Mouse (Mus musculus) megakaryocyte, embryonic 14.5 days (primary cell): ENCODE data around the gene Shld2.

Experiments
- FLI1 ChIP-seq: IDR thresholded peaks from 2 replicates; pipeline ENCODE4 v1.6.1; 2012; ENCODE audit warnings: low read length, inconsistent platforms, mixed read lengths
- GATA1 ChIP-seq: IDR thresholded peaks from 3 replicates; pipeline ENCODE4 v1.6.1; 2012; ENCODE audit warnings: mixed read lengths, low read length, inconsistent platforms, borderline replicate concordance

DNA sequence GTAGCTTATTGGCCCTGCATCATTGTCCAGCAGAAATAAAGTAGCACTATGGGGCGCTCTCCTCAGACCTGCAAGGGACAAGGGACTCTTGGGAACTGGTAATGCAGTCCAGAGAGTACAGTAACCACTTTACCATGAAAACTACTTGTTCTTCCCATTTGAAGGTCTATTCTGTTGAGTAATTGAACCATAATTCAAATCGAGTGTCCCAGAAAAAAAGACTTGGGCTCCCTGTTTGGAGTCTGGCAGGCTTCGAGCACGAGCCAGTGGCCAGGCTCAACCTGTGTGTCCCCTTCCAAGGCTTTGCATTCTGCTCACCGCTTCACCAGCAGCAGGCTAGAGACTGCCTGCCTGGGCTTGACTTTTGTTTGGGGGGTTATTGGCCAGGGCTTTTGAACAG, 34.1 kb upstream of the Shld2 start:
- TF ChIP-seq GATA1, result no peak
- TF ChIP-seq FLI1, result no peak
